Mouse (Mus musculus) left cerebral cortex, postnatal 14 days (tissue): ENCODE data around the gene Kif24. TPM values are rescaled to one million over a fixed set of nuclear protein-coding genes. Genes with fewer than 3 reads are reported as not detected.
A peak's percentile ranks its signal among the peaks of the same experiment; 100 is the strongest.
"Not testable (repeated sequence)": the region's sequence is repeated elsewhere in the genome, so short reads cannot be mapped to it uniquely, and the experiment has no call there.

Source experiments
- DNase-seq, 2 experiments: peaks; one replicate each; pipeline ENCODE4 v3.0.0; 2021 to 2022; ENCODE audit warnings: low spot score in 2 of 2, mixed read lengths in 1 of 2
- intact Hi-C: fragments of 180-260 bp; cut with DNase I; formaldehyde crosslinking; loops from one replicate; pipeline ENCODE4 v1.15.1; 2025
- total RNA-seq, 2 experiments: library from RNA; stranded (reverse); gene quantifications; 2 replicates each; pipeline ENCODE4 v1.2.3; 2021

Kif24 gene
- total RNA-seq, 2 experiments from 2014 or later: 1.4 to 1.5 TPM

DNA sequence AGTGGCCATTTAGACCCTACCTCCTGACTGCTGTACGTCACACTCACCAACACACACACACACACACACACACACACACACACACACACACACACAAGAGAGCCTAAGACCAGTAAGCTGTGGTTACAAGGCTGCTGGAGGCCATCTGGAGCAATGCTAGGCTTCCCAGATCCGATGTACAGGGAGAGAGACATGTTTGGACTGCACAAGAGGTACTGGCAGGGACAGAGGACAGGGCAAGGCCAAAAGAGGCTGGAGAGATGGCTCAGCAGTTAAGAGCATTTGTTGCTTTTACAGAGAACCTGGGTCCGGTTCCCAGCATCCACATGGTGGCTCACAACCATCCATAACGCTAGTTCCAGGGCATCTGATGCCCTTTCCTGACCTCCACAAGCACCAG, 30.4 kb upstream of the Kif24 start:
- DNase-seq: no peak
- intact Hi-C loops: no loop called here

DNA sequence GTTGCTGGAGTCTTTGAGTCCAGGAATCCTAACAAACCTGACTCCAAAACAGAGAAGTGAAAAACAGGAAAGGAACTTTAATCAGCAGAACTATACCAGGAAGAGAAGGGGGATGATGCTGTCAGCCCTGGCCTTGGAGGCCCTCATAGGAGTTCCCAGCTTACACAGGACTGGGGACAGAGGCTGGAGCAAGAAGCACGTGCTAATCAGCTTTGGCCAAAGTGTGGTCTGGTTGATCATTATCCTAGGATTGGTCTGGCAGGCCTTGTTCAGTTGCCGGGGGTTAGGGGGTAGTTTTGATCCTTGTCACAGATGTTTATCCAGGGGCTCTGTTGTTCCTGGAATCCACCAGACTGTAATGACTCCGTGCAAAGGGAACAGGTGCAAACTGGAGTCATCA, 29.7 kb upstream of the Kif24 start:
- no peak for DNase-seq
- intact Hi-C loops: no loop called here

DNA sequence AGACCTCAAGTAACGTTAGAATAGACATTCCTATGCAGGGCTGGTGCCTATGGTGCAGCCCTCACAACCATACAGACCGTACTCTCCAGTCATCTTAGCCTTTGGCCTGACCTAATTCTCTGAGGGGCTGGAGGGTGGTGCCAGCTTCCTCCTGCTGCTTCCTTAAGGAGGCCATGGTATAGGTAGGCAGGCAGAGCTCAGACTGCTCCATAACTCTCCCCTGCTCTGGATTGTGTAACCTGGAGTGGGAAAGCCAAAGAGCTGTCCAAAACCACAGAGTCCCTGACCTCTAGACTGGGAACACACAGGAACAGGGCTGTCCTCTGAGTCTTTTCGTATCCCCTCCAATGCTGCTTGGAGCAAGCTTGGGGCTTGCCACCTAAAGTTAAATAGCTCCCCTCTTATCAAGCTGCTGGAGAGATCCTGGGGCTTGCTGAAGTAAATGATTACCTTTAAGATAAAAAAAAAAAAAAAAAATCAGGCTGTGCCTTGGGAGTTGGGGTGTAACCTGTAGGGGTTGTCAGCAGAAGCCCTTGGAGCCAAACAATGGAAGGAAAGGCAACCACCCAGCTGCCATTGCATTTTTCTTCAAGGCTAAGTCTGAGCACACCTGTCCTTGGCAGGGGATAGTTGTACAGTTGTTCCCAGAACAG, 28.9 kb upstream of the Kif24 start:
- intact Hi-C loops: no loop called here
- DNase-seq: no peak

DNA sequence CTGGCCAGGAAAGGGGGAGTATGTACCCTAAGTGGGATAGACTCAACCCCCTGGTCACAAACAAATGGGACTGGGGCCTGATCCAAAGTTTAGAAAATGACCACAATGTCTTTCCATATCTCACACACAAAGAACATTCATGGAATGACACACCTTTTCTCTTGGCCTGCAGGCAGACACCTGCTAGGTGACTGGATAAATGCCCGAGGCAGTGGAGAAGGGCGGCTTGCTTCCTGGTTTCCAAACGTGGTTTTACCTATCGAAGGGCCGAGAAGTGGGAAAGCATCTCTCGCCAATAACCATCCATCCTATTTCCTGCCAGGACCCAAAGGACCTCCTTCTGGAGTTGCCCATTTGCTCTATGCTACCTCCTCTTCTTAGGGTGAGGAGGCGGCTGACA, 28.3 kb upstream of the Kif24 start:
- no peak for DNase-seq
- intact Hi-C loops: no loop called here

DNA sequence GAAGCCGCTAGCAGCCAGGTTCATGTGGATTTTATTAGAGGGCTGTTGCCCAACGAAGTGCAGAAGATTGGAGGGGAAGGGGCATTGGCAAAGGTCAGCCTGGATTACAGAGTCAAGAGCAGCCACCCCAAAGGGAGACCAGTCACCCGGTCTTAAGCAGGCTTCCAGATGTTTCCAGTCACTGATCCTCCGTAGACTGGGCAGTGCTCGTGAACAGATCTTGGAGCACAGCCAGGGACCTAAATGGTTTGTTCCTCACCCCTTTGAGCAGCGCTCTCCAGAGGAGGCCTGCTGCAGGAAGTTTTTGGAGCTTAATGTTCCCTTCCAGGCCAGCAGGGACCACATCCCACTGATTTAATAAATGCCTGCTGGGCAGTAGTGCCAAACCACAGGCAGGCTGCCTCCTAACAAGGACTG, 16.9 kb upstream of the Kif24 start:
- intact Hi-C loops: no loop called here
- peak in 1 of 2 experiments; percentile 62 for DNase-seq

DNA sequence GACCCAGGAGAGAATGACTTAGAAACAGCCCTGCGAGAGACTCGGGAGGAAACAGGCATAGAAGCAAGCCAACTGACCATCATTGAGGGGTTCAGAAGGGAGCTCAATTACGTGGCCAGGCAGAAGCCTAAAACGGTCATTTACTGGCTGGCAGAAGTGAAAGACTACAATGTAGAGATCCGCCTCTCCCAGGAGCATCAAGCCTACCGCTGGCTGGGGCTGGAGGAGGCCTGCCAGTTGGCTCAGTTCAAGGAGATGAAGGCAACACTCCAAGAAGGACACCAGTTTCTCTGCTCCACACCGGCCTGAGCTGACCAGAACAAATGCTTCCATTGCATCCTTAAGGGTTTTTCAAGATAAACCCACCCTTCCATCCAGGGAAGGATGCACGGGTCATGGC, 15.6 kb upstream of the Kif24 start:
- DNase-seq: no peak
- intact Hi-C loops: no loop called here

DNA sequence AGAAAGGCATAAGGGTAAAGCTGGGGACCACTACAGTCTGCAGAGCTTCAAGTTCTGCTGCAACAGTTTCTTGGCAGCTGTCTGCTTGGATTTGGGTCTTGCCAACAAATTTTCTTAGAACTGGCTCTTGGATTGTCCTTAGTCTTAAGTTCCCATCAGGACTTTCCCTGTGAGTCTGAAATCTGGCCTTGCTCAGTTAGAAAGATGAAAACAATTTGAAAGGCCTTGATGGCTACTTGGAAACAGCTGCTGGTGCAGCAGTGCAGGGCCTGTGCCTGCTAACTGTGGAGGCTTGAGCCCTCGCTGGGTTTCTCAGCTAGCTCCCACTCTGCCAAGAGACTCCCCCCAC, 14.7 kb upstream of the Kif24 start:
- DNase-seq: no peak
- intact Hi-C loops: no loop called here

DNA sequence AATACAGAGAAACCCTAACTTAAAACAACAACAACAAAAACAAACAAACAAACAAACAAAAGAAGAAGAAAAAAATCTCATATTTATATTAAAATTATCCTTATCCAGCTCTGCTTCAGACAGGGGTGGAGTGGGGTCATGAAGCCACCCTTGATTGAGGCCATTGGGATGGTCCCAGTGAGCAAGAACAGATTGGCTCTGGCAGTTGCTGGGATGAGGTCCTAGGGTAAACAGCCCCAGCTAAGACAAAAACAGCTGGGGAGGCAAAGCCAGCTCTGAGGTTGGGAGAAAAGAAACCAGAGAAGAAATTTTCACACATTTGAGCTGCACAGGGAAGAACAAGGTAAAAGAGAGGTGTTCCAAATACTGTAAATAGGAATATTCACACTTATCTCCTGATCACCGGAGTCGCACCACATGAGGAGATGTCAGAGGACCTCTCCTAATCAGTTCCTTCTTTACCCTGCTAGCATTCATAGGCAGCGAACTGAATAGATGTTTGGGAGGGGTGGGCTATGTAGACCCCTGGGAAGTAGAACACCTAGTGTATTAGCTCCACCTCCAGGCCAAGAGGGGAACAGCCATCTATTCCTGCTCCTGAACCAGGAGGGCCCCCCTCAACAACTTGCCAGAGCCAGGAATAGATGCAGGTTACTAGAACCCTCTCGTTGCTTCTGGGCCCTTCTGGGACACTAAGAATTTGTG, 14.2 kb upstream of the Kif24 start:
- intact Hi-C loops: no loop called here

DNA sequence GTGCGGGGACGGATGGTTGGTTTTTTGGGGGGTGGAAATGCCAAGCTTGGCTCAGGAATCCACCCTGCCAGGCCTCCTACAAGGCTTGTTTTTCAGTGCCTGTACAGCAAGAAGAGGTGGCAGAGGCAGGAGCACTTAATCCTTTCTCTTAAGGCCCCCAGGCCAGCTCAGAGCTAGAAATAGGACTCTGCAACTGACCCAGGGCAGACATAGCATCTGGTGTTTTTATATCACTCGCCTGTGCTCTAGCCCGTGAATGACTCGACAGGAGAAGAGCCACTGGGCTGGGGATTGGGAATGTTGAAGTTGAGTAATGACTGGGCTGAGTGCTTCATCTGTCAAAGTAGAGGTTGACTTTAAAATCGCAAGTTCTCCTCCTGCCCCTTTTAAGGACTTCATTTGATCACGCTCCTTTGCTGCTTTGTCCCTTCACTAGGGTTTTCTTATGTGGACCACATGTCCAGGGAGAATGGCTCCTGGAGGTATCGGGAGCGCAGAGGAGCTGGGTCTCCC, 13.0 kb upstream of the Kif24 start:
- DNase-seq: no peak
- intact Hi-C loops: no loop called here

More for the DNA sequence above, 14.2 kb upstream of the Kif24 start:
- no peak for DNase-seq

DNA sequence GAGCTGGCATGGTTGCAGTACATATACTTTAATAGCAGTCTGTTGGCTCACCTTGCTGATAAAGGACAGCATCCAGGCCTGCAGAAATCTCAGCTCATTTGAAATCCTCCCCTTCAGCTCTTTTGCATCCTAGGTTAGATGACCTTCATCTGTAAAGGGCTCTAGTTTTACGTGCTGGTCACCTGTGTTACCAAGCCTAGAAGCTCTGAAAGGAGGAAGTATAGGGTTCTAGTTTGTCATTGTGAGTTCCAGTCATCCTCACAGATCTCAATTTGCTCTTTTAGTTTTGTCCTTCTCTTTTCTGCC, 6.7 kb upstream of the Kif24 start:
- intact Hi-C loops: no loop called here

DNA sequence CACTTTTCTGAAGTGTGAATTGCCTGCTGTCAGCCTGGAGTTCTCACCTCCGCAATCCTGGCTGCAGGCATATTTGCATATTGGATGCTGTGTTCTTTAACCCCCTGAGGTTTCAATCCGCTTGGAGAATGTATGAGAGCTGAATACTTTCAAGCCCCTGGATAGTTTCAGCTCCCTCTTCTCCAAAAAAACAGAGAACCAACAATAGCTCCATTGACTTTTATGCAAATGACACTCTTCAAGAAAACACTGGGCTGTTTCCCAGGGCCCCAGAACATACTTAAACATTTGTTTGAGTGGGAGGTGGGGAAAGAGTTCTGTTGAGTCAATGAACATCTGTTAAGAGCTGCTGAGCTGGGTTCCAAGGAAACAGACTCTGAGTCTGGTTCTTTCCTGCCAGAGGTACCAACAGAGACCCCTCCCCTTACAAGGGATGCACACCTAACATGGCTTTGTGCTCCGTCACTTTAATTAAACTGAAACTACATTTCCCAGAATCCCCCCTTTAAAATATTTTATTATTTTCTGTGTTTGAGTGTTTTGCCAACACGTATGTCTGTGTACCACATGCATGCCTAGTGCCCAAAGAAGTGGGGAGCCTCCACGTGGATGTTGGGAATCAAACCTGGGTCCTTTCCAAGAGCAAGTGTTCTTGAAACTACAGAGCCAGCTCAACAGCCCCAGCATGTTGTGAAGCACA, 6.1 kb upstream of the Kif24 start:
- intact Hi-C loops: no loop called here
- DNase-seq: peak; percentile 58 to 87

More for the DNA sequence above, 6.7 kb upstream of the Kif24 start:
- no peak for DNase-seq

DNA sequence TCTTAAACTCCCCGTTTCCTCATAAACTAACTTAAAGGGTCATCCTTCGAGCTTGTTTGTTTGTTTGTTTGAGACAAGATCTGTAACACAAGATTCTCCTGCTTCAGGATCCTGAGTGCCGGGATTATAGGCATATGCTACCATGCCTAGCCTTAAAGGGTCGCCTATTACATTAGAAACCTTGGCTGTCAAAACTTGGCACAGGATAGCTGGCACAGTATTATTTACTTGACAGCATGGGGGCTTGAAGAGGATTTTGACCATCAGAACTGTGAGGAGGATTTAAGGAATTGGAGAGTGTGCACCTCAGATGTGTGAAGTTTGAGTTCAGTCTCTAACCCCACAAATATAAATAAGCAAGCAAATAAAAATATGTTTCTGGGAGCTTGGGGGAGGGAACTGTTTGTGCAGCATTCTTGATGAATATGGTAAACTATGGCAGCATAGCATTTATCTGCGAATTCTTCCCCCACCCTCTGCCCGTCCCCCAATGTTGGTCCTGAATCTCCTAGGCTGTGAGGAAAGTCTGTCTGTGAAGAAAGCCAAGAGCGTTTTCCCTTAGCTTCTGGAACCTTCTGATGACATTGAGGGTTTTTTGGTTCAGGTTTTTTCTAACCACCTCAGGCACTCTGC, 5.5 kb upstream of the Kif24 start:
- no peak for DNase-seq
- intact Hi-C loops: no loop called here

DNA sequence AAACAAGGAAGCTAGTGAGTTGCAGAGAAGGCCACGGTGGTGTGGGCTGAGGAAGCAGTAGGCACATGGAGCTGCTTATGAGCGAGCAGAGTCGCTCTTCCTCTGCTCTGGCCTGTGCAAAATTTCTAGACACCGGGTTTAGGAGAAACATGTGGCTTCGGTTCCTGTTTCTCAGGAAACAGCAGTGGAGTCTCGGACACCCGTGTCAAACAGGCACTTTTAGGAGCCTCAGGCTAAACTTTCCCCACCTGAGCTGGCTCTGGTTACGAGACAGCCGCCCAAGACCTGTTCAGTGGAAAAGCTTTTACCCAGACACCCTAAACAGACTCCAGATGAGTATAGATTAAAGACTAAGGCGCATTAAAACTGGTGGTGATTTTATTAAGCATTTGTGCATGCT, 4.5 kb upstream of the Kif24 start:
- intact Hi-C loops: loop anchor here (2.0 to 5.0 kb wide), 4 partner anchors 38 to 240 kb away; partner anchors contain the start of genes Dnaic1 and Fam219a

DNA sequence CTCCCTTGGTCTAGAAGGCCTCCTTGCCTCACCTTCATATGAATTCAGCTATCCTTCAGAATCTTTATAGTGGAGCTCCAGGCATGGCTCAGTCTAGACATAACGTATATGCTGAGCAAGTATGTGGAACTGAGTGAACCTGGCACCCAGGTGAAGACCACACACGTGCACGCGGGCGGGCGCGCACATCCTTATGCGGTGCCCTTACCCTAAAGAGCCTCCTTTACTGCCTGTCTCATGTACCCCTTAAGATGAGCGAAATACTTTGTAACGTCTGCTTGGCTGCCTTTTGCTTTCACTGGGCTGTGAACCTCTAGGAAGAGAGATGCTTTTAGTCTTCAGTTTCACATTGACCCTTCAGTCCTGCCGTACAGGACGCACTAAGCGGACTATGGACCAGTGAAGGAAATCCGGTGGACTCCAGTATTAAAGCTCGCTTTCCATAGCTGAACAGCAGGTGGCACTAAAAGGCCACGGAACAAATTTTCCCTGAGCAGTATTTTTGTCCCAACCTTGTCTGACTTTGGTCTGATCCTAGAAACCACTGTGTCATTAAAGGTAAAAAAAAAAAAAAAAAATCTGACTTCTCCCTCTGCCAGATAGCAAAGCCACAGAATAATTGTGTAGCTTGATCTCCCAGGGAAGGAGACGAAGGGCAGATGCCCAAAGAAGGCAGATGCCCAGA, 3.9 kb upstream of the Kif24 start:
- intact Hi-C loops: loop anchor here (2.0 to 5.0 kb wide), 4 partner anchors 39 to 240 kb away; partner anchors contain the start of genes Dnaic1 and Fam219a
- peak; percentile 56 to 74 for DNase-seq

More for the DNA sequence above, 4.5 kb upstream of the Kif24 start:
- no peak for DNase-seq

DNA sequence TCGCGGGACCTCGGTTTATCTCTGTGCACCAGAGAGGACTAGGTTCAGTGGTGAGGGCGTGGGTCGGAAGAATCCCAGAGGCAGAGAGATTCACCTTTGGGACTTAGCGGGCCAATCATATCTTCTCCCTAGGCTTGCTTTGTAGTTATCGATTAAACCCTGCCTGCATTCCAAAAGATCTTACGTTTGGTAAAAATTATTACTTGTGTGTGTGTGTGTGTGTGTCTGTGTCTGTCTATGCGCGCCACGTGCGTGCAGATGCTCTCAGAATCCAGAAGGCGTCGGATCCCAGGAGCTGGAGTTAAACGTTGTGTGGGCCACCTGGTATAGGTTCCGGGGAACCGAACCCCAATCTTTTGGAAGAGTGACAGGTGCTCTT, 589 bp upstream of the Kif24 start:
- intact Hi-C loops: loop anchor here (5.0 kb wide), 3 partner anchors 42 to 147 kb away; partner anchors contain the start of genes Dnaic1 and Fam219a
- DNase-seq: peak; percentile 22 to 28

DNA sequence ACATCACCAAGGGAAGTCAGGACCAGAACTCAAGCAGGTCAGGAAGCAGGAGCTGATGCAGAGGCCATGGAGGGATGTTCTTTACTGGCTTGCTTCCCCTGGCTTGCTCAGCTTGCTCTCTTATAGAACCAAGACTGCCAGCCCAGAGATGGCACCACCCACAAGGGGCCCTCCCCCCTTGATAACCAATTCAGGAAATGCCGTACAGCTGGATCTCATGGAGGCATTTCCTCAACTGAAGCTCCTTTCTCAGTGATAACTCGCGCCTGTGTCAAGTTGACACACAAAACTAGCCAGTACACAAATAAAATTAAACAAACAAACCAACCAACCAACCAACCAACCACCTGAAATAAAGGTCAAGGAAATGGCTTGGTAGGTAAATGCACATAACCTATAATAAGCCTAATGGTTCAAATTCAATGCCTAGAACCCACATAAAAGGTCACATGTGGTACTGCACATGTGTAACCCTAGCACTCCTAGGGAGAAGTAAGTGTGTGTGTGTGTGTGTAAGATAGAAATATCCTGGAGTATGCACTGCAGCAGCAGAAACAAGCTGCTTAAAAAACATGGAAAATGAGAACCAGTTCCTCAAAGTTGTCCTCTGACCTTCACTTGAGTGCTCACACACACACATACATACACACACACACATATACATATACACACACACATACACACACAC, 1.5 kb downstream of the Kif24 start:
- DNase-seq, intact Hi-C loops: not testable (repeated sequence)

DNA sequence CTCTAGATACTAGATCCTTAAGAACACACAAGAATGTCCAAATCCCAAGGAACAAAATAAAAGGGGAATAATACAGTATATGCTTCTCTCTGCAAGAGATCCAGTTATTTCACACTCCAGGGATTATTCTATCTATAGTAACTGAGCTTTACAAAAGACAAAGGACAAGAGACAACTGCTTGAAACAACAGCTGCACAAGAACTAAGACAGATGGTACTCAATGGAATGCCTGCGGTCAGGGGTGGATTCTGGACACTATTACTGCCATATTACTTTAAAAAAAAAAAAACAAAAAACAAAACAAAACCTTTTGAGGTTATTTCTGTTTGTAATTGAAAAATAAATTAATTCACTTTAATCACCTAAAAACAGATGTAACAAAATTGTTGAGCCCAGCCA, 4.0 kb downstream of the Kif24 start:
- intact Hi-C loops: no loop called here
- no peak for DNase-seq

DNA sequence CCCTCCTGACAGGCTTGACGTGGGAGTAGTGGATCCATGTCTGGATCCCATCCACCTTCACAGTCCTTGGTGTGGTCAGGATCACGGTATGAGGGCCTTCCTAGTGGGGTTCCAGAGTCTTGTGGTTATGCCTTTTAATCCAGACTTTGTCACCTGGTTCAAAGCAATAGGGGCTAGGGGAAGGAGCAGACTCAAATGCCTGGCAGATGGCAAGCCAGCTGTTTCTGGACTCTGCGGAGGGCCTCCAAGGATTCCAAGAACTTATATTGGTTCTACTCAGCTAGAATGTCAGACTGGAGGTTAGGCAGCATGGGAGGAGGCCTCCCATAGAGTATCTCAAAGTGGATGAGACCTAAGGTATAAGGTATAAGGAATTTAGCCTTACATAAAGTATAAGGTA, 17.1 kb downstream of the Kif24 start:
- intact Hi-C loops: no loop called here
- DNase-seq: no peak

DNA sequence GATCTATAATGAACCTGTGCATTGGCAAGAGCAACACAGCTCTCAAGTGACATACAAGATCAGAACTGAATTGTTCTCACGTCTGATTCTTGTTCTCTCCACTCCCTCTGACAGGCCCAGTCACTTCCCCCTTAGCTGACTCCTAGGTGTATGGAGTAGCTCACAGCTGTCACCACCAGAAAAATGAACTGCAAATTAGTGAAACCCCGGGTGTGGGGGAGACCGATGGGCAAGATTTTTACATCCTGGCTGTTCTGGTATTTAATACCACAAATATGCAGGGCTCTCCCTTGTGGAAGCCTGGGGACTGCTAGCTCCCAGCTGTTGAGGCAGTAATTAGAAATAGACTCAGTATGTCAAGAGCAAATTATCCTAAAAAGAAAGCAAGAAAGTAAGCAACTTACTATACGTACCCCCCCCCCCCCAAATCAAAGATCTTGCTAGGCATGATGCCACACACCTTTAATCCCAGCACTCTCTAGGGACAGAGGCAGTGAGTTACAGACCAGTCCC, 21.8 kb downstream of the Kif24 start:
- intact Hi-C loops: no loop called here
- DNase-seq: no peak
